Mouse (Mus musculus) kidney, adult 2 months (tissue): ENCODE measurements around the gene Lsamp.

Experiments used
- CTCF ChIP-seq: fragments of 200-500 bp; conservative IDR thresholded peaks from 2 replicates; pipeline ENCODE4 v1.5.1; 2011; ENCODE audit warnings: low read depth, mild to moderate bottlenecking, control low read depth, low read length, moderate library complexity, mixed read lengths; ENCODE audit not compliant: insufficient read depth, insufficient read length
- POLR2A ChIP-seq: fragments of 200-500 bp; IDR thresholded peaks from one replicate; pipeline ENCODE4 v1.6.1; 2011; ENCODE audit warnings: low read depth, low read length, control low read depth

- TF ChIP-seq POLR2A (no peak), CTCF (no peak)
Measured at GRCm38 (mm10) chr16:41410671-41411070, 1426.5 kb downstream of the Lsamp start.
